Mouse (Mus musculus) embryonic fibroblast, embryonic 13.5 days (primary cell): Measurements from ENCODE around the gene Elovl6. TPM values are rescaled to one million over a fixed set of nuclear protein-coding genes. Genes with fewer than 3 reads are reported as not detected.

Experiments used
- H3K27ac ChIP-seq: 2 replicates; pipeline ENCODE4 v1.5.1; 2012; ENCODE audit warnings: low read length, control low read depth, inconsistent platforms; ENCODE audit not compliant: insufficient read depth
- H3K4me1 ChIP-seq: 2 replicates; pipeline ENCODE4 v1.6.1; 2011; ENCODE audit warnings: low read length; ENCODE audit not compliant: control insufficient read depth, insufficient read depth
- H3K4me3 ChIP-seq: 2 replicates; pipeline ENCODE4 v1.5.1; 2011; ENCODE audit warnings: mild to moderate bottlenecking, control low read depth, low read length; ENCODE audit not compliant: insufficient read depth
- CTCF ChIP-seq: IDR thresholded peaks from 2 replicates; pipeline ENCODE4 v1.5.1; 2011; ENCODE audit warnings: mild to moderate bottlenecking, control low read depth, low read length, moderate library complexity, borderline replicate concordance; ENCODE audit not compliant: insufficient read depth
- POLR2A ChIP-seq: IDR thresholded peaks from 2 replicates; pipeline ENCODE4 v1.6.1; 2011; ENCODE audit warnings: low read depth, mild to moderate bottlenecking, control low read depth, low read length, moderate library complexity
- polyA plus RNA-seq: library from polyadenylated mRNA; stranded (reverse); fragments of >200 nt; gene quantifications from 2 replicates; pipeline ENCODE4 v1.2.4, GENCODE M21; 2011; ENCODE audit warnings: low read depth; ENCODE audit not compliant: missing spikeins, insufficient read length

Gene Elovl6
- polyA plus RNA-seq, 1 experiment = 37.9 TPM

- Histone ChIP-seq H3K4me3 (no peak overlapping the region), H3K27ac (no peak overlapping the region), H3K4me1 (no peaks in the 10 kb centered on the region)
- TF ChIP-seq CTCF (no peak), POLR2A (no peak)
Measured at GRCm38 (mm10) chr3:129681841-129682240, 149.7 kb downstream of the Elovl6 start.

DNA sequence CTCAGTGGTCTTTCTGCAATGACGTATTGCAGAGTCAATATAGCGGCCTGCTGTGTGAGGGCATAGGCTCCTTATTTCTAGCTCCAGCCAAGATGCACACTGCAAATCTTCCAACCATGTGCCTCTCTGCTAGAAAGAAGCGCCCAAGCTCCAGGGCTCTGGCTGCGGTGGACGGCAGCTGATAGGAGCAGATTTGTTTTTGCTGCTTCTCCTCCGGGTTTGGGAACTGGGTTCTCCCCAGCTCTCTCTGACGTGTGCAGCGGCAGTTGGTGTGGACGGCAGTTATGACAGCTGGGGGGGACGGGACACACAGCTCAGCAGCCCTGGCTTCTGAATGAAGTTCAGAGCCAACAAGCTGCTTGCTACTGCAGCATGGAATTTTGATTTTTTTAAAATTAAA is 150.2 kb downstream of the Elovl6 start:
- no peak for TF ChIP-seq POLR2A
- TF ChIP-seq CTCF = no peak
- Histone ChIP-seq H3K4me1 (peaks cover 2% of the 10 kb centered on the region; the same call in 1 of the 2 replicates), H3K4me3 (no peak overlapping the region), H3K27ac (no peak overlapping the region)

GRCm38 (mm10) chr3:129683060-129683679 is 151.0 kb downstream of the Elovl6 start:
- no peak overlapping the region for H3K27ac ChIP-seq
- H3K4me3 ChIP-seq = no peak overlapping the region
- TF ChIP-seq CTCF (no peak), POLR2A (no peak)
- peaks cover 2% of the 10 kb centered on the region; the same call in 1 of the 2 replicates for H3K4me1 ChIP-seq

GRCm38 (mm10) chr3:129686196-129686595 is 154.0 kb downstream of the Elovl6 start:
- no peak for TF ChIP-seq POLR2A
- no peak for TF ChIP-seq CTCF
- peaks cover 2% of the 10 kb centered on the region; the same call in 1 of the 2 replicates for H3K4me1 ChIP-seq
- H3K4me3 ChIP-seq = no peak overlapping the region
- H3K27ac ChIP-seq = no peak overlapping the region

DNA sequence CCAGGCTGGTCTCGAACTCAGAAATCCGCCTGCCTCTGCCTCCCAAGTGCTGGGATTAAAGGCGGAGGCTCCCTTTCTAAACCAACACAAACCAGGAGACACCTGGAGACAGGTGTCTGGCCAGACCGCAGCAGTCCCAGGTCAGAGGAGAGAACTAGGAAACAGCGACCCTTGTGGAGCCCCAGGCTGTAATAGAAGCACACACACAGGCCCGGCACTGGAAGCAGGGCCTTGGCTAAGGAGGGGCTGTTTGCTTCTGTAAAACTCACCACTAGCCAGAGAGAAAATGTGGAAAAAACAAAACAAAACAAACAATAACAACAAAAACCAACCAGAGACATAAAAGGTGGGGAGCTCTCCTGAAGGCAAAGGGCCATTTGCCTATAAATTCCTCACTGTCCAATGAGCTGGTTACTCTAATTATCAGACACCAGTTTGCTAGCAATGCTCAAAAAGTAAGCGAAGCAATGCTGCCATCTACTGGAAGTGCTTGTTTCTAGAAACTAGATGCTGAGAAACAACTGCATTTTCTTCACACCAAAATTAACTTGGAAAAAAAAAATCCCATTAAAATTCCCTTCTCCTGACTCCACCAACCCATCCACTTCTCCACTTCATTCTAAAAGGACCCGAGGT is 154.7 kb downstream of the Elovl6 start:
- Histone ChIP-seq H3K27ac (no peak overlapping the region), H3K4me3 (no peak overlapping the region), H3K4me1 (peaks cover 2% of the 10 kb centered on the region; the same call in 1 of the 2 replicates)
- TF ChIP-seq CTCF (no peak), POLR2A (no peak)

GRCm38 (mm10) chr3:129687429-129687828 is 155.3 kb downstream of the Elovl6 start:
- no peak overlapping the region for H3K27ac ChIP-seq
- TF ChIP-seq CTCF (no peak), POLR2A (no peak)
- no peak overlapping the region for H3K4me3 ChIP-seq
- H3K4me1 ChIP-seq = peaks cover 2% of the 10 kb centered on the region; the same call in 1 of the 2 replicates

Other genes with a start within 250 kb of the Elovl6 start
- gene Enpep, start 199.6 kb upstream of the Elovl6 start, polyA plus RNA-seq = 3.3 and 3.8 TPM in 2 replicates
- gene Egf, start 223.0 kb downstream of the Elovl6 start, polyA plus RNA-seq = 1.3 and 1.6 TPM in 2 replicates